Mouse (Mus musculus) neural tube, embryonic 12.5 days (tissue): ENCODE measurements around the gene Tesk2. TPM values are rescaled to one million over a fixed set of nuclear protein-coding genes. Genes with fewer than 3 reads are reported as not detected.

Experiments used
- ATAC-seq: fragments of 200-750 bp; cut with Nextera tagmentation; 2 replicates; pipeline ENCODE4 v1.8.0; 2017; ENCODE audit warnings: low read depth, mild to moderate bottlenecking, moderate TSS enrichment, moderate library complexity; ENCODE audit not compliant: low FRiP score
- H3K27ac ChIP-seq: fragments of 300-500 bp; sonication (generic); 2 replicates; pipeline ENCODE4 v1.5.1; 2016
- H3K27me3 ChIP-seq: fragments of 300-500 bp; sonication (generic); replicated peaks from 2 replicates; pipeline ENCODE4 v1.6.1; 2016; ENCODE audit warnings: mild to moderate bottlenecking
- H3K36me3 ChIP-seq: fragments of 300-500 bp; sonication (generic); 2 replicates; pipeline ENCODE4 v1.6.1; 2016; ENCODE audit warnings: mild to moderate bottlenecking
- H3K4me1 ChIP-seq: fragments of 300-500 bp; sonication (generic); 2 replicates; pipeline ENCODE4 v1.6.1; 2016
- H3K4me2 ChIP-seq: fragments of 300-500 bp; sonication (generic); replicated peaks from 2 replicates; pipeline ENCODE4 v1.6.1; 2016; ENCODE audit warnings: mild to moderate bottlenecking
- H3K4me3 ChIP-seq: fragments of 300-500 bp; sonication (generic); 2 replicates; pipeline ENCODE4 v1.5.1; 2016
- H3K9ac ChIP-seq: fragments of 300-500 bp; sonication (generic); 2 replicates; pipeline ENCODE4 v1.6.1; 2016; ENCODE audit warnings: mild to moderate bottlenecking
- H3K9me3 ChIP-seq: fragments of 300-500 bp; sonication (generic); 2 replicates; pipeline ENCODE4 v1.6.1; 2016; ENCODE audit warnings: mild to moderate bottlenecking
- WGBS: fragments of 180-500 bp; shearing (Covaris S2); methylation state at CpG from one replicate; pipeline ENCODE4 v1.1.7; 2016; 5-methylcytosine and 5-hydroxymethylcytosine counted together
- polyA plus RNA-seq: library from polyadenylated mRNA; unstranded; fragments of >200 nt; fragmentation: Nextera tagmentation; extraction: Ambion mirVana; gene quantifications from 2 replicates; pipeline ENCODE4 v1.2.1, GENCODE M21; 2016

The Tesk2 gene
- polyA plus RNA-seq, 1 experiment from 2014 or later: 6.5 TPM

GRCm38 (mm10) chr4:116776391-116776790 lies 55.6 kb downstream of the Tesk2 start:
- H3K36me3 ChIP-seq: no peaks in the 10 kb centered on the region
- H3K4me2 ChIP-seq: no peak overlapping the region
- no peak overlapping the region for H3K27ac ChIP-seq
- no peaks in the 10 kb centered on the region for H3K9me3 ChIP-seq
- no peaks in the 10 kb centered on the region for H3K4me1 ChIP-seq
- no peak for ATAC-seq
- H3K27me3 ChIP-seq: no peaks in the 10 kb centered on the region
- H3K4me3 ChIP-seq: no peak overlapping the region
- no peak overlapping the region for H3K9ac ChIP-seq
- 96% methylated on average over 5 of the region's 5 CpGs for WGBS

DNA sequence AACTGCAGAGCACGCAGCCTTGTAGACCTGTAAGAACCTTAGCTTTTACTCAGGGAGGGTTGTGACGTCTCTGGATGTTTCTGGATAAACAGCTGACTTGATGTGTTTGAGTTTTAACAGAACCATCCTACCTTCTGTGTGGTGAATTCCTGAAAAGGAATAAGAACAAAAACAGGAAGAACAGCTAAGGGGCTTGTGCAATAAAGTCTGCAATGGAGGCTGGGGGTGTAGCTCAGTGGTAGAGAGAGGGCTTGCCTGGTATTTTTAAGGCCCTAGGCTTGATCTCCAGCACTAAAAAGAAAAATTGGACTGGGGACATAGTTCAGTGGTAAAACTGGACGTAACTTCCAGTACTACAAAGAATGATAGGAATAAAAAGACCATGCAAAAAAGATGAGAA lies 56.3 kb downstream of the Tesk2 start:
- ATAC-seq: no peak
- no peaks in the 10 kb centered on the region for H3K36me3 ChIP-seq
- H3K4me1 ChIP-seq: peaks cover 5% of the 10 kb centered on the region; the same call in 1 of the 2 replicates
- no peak overlapping the region for H3K27ac ChIP-seq
- no peak overlapping the region for H3K9ac ChIP-seq
- no peaks in the 10 kb centered on the region for H3K9me3 ChIP-seq
- H3K4me3 ChIP-seq: no peak overlapping the region
- H3K4me2 ChIP-seq: no peak overlapping the region
- no peaks in the 10 kb centered on the region for H3K27me3 ChIP-seq
- WGBS: 79% methylated on average over 3 of the region's 3 CpGs

GRCm38 (mm10) chr4:116780541-116780940 lies 59.8 kb downstream of the Tesk2 start:
- peaks cover 11% of the 10 kb centered on the region; the same call in 1 of the 2 replicates for H3K4me1 ChIP-seq
- 73% methylated on average over 2 of the region's 2 CpGs for WGBS

GRCm38 (mm10) chr4:116781366-116781765 lies 60.6 kb downstream of the Tesk2 start:
- Histone ChIP-seq H3K4me3 (no peak overlapping the region), H3K9me3 (no peaks in the 10 kb centered on the region; the same call in 1 of the 2 replicates), H3K9ac (no peak overlapping the region), H3K4me1 (peaks cover 11% of the 10 kb centered on the region; the same call in 1 of the 2 replicates), H3K4me2 (no peak overlapping the region), H3K27me3 (no peaks in the 10 kb centered on the region), H3K36me3 (no peaks in the 10 kb centered on the region), H3K27ac (no peak overlapping the region)
- WGBS: 13% methylated on average over 2 of the region's 2 CpGs
- no peak for ATAC-seq

More at GRCm38 (mm10) chr4:116780541-116780940, 59.8 kb downstream of the Tesk2 start:
- no peaks in the 10 kb centered on the region for H3K9me3 ChIP-seq
- no peak overlapping the region for H3K4me3 ChIP-seq
- H3K9ac ChIP-seq: no peak overlapping the region
- H3K27ac ChIP-seq: no peak overlapping the region
- no peaks in the 10 kb centered on the region for H3K27me3 ChIP-seq
- H3K36me3 ChIP-seq: no peaks in the 10 kb centered on the region
- no peak overlapping the region for H3K4me2 ChIP-seq
- no peak for ATAC-seq

GRCm38 (mm10) chr4:116782171-116782570 lies 61.4 kb downstream of the Tesk2 start:
- H3K9me3 ChIP-seq: no peaks in the 10 kb centered on the region; the same call in 1 of the 2 replicates
- no peaks in the 10 kb centered on the region for H3K36me3 ChIP-seq
- H3K4me2 ChIP-seq: no peak overlapping the region; the same call in 1 of the 2 replicates
- 3% methylated on average over 8 of the region's 8 CpGs for WGBS
- 0 out of 2 replicates have a peak overlapping the region, but pooled peaks have one; percentile 13 for H3K9ac ChIP-seq
- H3K4me1 ChIP-seq: peaks cover 11% of the 10 kb centered on the region; the same call in 1 of the 2 replicates
- H3K27ac ChIP-seq: no peak overlapping the region
- H3K27me3 ChIP-seq: no peaks in the 10 kb centered on the region
- ATAC-seq: no peak
- H3K4me3 ChIP-seq: no peak overlapping the region

GRCm38 (mm10) chr4:116786587-116786986 lies 65.8 kb downstream of the Tesk2 start:
- Histone ChIP-seq H3K4me2 (no peak overlapping the region), H3K27ac (no peak overlapping the region), H3K36me3 (no peaks in the 10 kb centered on the region), H3K9me3 (no peaks in the 10 kb centered on the region; the same call in 1 of the 2 replicates), H3K27me3 (no peaks in the 10 kb centered on the region), H3K9ac (no peak overlapping the region), H3K4me3 (no peak overlapping the region), H3K4me1 (peaks cover 11% of the 10 kb centered on the region; the same call in 1 of the 2 replicates)
- no peak for ATAC-seq
- WGBS: 91% methylated on average over 1 of the region's 1 CpGs

- WGBS: 42% methylated on average over 7 of the region's 7 CpGs
- H3K27ac ChIP-seq: no peak overlapping the region
Measured at GRCm38 (mm10) chr4:116787985-116788760, 67.4 kb downstream of the Tesk2 start.

DNA sequence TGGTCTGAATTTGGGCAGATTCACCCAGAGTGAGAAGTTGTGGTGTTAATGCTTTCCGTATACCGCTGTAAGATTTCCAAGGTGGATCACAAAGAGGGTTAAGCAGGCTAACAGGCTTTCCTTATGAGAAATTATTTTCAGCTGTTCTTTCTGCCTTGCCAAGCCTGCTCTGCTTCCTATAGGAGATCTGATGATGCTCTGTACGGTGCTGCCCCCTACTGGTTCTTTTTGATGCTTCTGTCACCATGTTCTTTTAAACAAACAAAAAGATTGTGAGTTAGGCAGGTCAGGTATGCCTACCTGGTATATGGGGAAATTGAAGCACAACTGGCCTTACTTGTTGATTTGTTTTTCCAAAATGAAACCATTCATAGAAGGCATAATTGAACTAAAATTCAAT lies 68.2 kb downstream of the Tesk2 start:
- no peak overlapping the region for H3K4me2 ChIP-seq
- ATAC-seq: peak; percentile 53; the same call in 1 of the 2 replicates
- no peaks in the 10 kb centered on the region for H3K36me3 ChIP-seq
- H3K27ac ChIP-seq: no peak overlapping the region
- WGBS: 12% methylated on average over 3 of the region's 3 CpGs
- no peak overlapping the region for H3K9ac ChIP-seq
- H3K4me1 ChIP-seq: no peaks in the 10 kb centered on the region
- H3K9me3 ChIP-seq: no peaks in the 10 kb centered on the region; the same call in 1 of the 2 replicates
- no peaks in the 10 kb centered on the region for H3K27me3 ChIP-seq
- no peak overlapping the region for H3K4me3 ChIP-seq

More at GRCm38 (mm10) chr4:116787985-116788760, 67.4 kb downstream of the Tesk2 start:
- H3K36me3 ChIP-seq: no peaks in the 10 kb centered on the region
- no peaks in the 10 kb centered on the region for H3K4me1 ChIP-seq
- no peak overlapping the region for H3K9ac ChIP-seq
- ATAC-seq: no peak
- no peaks in the 10 kb centered on the region; the same call in 1 of the 2 replicates for H3K9me3 ChIP-seq
- H3K4me3 ChIP-seq: no peak overlapping the region
- no peak overlapping the region for H3K4me2 ChIP-seq
- H3K27me3 ChIP-seq: no peaks in the 10 kb centered on the region

- WGBS: 87% methylated on average over 8 of the region's 8 CpGs
- no peaks in the 10 kb centered on the region for H3K27me3 ChIP-seq
- H3K4me1 ChIP-seq: no peaks in the 10 kb centered on the region
- H3K9ac ChIP-seq: no peak overlapping the region
- H3K4me2 ChIP-seq: no peak overlapping the region
- no peak overlapping the region for H3K27ac ChIP-seq
- H3K4me3 ChIP-seq: no peak overlapping the region
- no peak for ATAC-seq
- no peaks in the 10 kb centered on the region for H3K36me3 ChIP-seq
- H3K9me3 ChIP-seq: no peaks in the 10 kb centered on the region
Measured at GRCm38 (mm10) chr4:116792453-116792852, 71.7 kb downstream of the Tesk2 start.

DNA sequence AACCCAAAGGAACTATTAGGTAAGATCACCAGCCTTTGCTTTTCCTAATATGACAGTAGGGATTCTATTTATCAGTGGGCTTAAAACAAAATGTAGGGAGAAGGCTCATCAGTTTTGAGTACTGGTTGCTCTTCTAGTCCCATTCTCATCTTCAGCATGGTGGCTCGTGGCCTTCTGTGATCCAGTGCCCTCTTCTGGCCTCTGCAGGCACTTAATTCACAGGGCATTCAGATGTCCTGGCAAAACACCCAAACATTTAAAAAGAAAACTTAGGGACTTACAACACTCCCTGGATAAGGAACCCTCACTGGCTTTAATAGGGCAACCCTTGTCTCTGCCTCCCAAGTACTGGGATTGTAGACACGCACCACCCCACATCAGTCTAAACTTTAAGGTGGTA lies 73.5 kb downstream of the Tesk2 start:
- no peak for ATAC-seq
- H3K4me3 ChIP-seq: no peak overlapping the region
- 83% methylated on average over 2 of the region's 2 CpGs for WGBS
- H3K9me3 ChIP-seq: no peaks in the 10 kb centered on the region
- H3K4me1 ChIP-seq: no peaks in the 10 kb centered on the region
- H3K27me3 ChIP-seq: no peaks in the 10 kb centered on the region
- H3K4me2 ChIP-seq: no peak overlapping the region
- H3K27ac ChIP-seq: no peak overlapping the region
- H3K36me3 ChIP-seq: no peaks in the 10 kb centered on the region
- H3K9ac ChIP-seq: no peak overlapping the region

DNA sequence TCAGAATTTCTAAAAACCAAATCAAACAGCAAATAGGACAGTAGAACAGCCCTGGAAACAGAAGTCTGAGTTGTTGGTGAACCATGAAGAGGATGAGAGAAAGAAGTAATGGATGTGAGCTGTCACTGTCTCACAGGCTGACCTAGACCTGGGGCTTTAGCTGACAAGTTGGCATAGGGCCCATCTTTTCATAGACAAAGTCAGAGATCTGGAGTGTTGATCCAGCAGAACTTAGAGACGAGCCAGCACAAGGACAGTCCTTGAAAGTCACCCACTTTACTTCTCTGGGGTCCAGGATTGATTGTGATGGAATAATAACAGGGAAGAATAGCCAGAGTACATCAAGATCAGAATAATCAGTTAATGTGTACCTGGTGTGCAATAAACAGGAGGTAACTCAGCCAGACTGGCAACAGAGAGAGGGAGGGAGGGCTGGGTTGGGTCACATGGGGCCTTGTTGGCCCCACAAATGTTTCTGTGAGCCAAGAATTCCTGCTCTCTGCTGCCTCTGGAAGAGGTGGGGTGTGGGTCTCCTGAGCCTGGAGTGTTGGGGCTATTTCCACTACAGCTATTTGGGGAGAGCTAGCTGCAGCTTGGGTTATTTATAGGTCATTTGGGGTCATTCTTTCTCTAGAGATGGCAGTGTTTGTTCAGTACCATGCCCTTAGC lies 75.8 kb downstream of the Tesk2 start:
- no peak for ATAC-seq
- 84% methylated on average over 1 of the region's 1 CpGs for WGBS
- Histone ChIP-seq H3K4me1 (no peaks in the 10 kb centered on the region), H3K9me3 (no peaks in the 10 kb centered on the region), H3K36me3 (peaks cover under 1% of the 10 kb centered on the region; the same call in 1 of the 2 replicates), H3K27ac (no peak overlapping the region), H3K27me3 (no peaks in the 10 kb centered on the region), H3K9ac (no peak overlapping the region), H3K4me3 (no peak overlapping the region), H3K4me2 (no peak overlapping the region)

DNA sequence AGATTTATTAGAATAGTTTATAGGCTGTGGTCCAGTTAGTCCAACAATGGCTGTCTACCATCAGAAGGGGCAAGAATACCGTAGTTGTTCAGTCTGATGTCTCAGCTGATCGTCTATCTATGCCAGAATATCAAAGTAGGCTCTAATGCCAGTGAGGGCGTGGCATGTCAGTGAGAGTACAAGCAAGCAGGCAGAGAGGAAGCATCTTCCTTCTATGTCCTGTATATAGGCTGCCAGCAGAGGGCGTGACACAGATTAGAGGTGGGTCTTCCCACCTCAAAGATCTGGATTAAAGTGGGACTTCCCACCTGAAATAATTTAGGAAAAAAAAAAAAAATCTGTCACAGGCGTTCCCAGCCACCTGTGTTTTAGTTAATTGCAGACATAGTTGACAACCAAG lies 79.2 kb downstream of the Tesk2 start:
- WGBS: 47% methylated on average over 5 of the region's 5 CpGs
- no peaks in the 10 kb centered on the region for H3K4me1 ChIP-seq
- no peak overlapping the region for H3K9ac ChIP-seq
- H3K27me3 ChIP-seq: no peaks in the 10 kb centered on the region
- H3K27ac ChIP-seq: no peak overlapping the region
- H3K4me3 ChIP-seq: no peak overlapping the region
- peaks cover 32% of the 10 kb centered on the region for H3K36me3 ChIP-seq
- H3K4me2 ChIP-seq: no peak overlapping the region
- no peak for ATAC-seq
- no peaks in the 10 kb centered on the region for H3K9me3 ChIP-seq
